Mouse (Mus musculus) C2C12 (cell line): ENCODE data around the gene Palld. TPM values are rescaled to one million over a fixed set of nuclear protein-coding genes. Genes with fewer than 3 reads are reported as not detected.

ENCODE experiments used
- H3K27me3 ChIP-seq: one replicate; pipeline ENCODE4 v1.6.1; 2011; ENCODE audit not compliant: control insufficient read depth, insufficient read depth, insufficient read length
- H3K36me3 ChIP-seq: one replicate; pipeline ENCODE4 v1.6.1; 2011; ENCODE audit not compliant: control insufficient read depth, insufficient read depth
- H3K4me3 ChIP-seq: one replicate; pipeline ENCODE4 v1.5.1; 2011; ENCODE audit warnings: mild to moderate bottlenecking, control low read depth; ENCODE audit not compliant: poor library complexity, insufficient read depth, severe bottlenecking
- H3K79me2 ChIP-seq: one replicate; pipeline ENCODE4 v1.6.1; 2011; ENCODE audit not compliant: control insufficient read depth, insufficient read depth
- H3K79me3 ChIP-seq: one replicate; pipeline ENCODE4 v1.6.1; 2011; ENCODE audit warnings: low read depth, control low read depth
- H3ac ChIP-seq: one replicate; pipeline ENCODE3; 2011; ENCODE audit warnings: low read depth; ENCODE audit not compliant: control insufficient read depth, insufficient read length
- CEBPB ChIP-seq: IDR thresholded peaks from one replicate; pipeline ENCODE4 v1.6.1; 2011; ENCODE audit warnings: low read depth, mild to moderate bottlenecking, control low read depth, moderate library complexity
- CTCF ChIP-seq: IDR thresholded peaks from one replicate; pipeline ENCODE4 v1.5.1; 2011; ENCODE audit not compliant: control insufficient read depth, insufficient read depth, insufficient read length
- FOSL1 ChIP-seq: IDR thresholded peaks from one replicate; pipeline ENCODE4 v1.8.0; 2011; ENCODE audit warnings: mild to moderate bottlenecking, low read length; ENCODE audit not compliant: poor library complexity, insufficient read depth, severe bottlenecking
- MAX ChIP-seq: IDR thresholded peaks from one replicate; pipeline ENCODE4 v1.6.1; 2011; ENCODE audit warnings: mild to moderate bottlenecking, control low read depth
- MYOD1 ChIP-seq: IDR thresholded peaks from one replicate; pipeline ENCODE4 v1.6.1; 2011; ENCODE audit warnings: low read depth; ENCODE audit not compliant: control insufficient read depth, insufficient read length
- MYOG ChIP-seq: IDR thresholded peaks from one replicate; pipeline ENCODE4 v1.6.1; 2011; ENCODE audit not compliant: control insufficient read depth, insufficient read length; ENCODE audit errors: extremely low read depth
- USF1 ChIP-seq: IDR thresholded peaks from one replicate; pipeline ENCODE4 v1.6.1; 2011; ENCODE audit warnings: low read depth, mild to moderate bottlenecking, control low read depth, moderate library complexity
- polyA plus RNA-seq: library from polyadenylated mRNA; unstranded; fragments of >200 nt; fragmentation: generic; extraction: Trizol; gene quantifications from one replicate; pipeline ENCODE4 v1.2.1, GENCODE M21; 2012; ENCODE audit warnings: missing spikeins

Gene Palld
- polyA plus RNA-seq, 1 experiment, result 79.5 TPM

GRCm38 (mm10) chr8:61637736-61638135 is 264.8 kb downstream of the Palld start:
- H3K27me3 ChIP-seq, result no peaks in the 10 kb centered on the region

GRCm38 (mm10) chr8:61634811-61635210 is 267.7 kb downstream of the Palld start:
- H3K27me3 ChIP-seq, result no peaks in the 10 kb centered on the region
- H3K4me3 ChIP-seq, result no peak overlapping the region
- H3K79me3 ChIP-seq, result peaks cover 2% of the 10 kb centered on the region
- H3ac ChIP-seq, result no peak overlapping the region
- no peaks in the 10 kb centered on the region for H3K79me2 ChIP-seq
- no peak for TF ChIP-seq FOSL1
- TF ChIP-seq CEBPB, result no peak
- TF ChIP-seq MAX, result no peak
- TF ChIP-seq CTCF, result no peak
- no peak for TF ChIP-seq MYOD1
- no peak for TF ChIP-seq MYOG
- no peak for TF ChIP-seq USF1
- H3K36me3 ChIP-seq, result no peaks in the 10 kb centered on the region

More at GRCm38 (mm10) chr8:61637736-61638135, 264.8 kb downstream of the Palld start:
- peaks cover 4% of the 10 kb centered on the region for H3K36me3 ChIP-seq
- TF ChIP-seq FOSL1, result no peak
- no peak overlapping the region for H3ac ChIP-seq
- no peaks in the 10 kb centered on the region for H3K79me2 ChIP-seq
- no peak overlapping the region for H3K4me3 ChIP-seq
- peaks cover 2% of the 10 kb centered on the region for H3K79me3 ChIP-seq

GRCm38 (mm10) chr8:61632331-61632730 is 270.2 kb downstream of the Palld start:
- Histone ChIP-seq H3K4me3 (no peak overlapping the region), H3K27me3 (no peaks in the 10 kb centered on the region), H3K79me3 (no peaks in the 10 kb centered on the region), H3K79me2 (no peaks in the 10 kb centered on the region), H3ac (no peak overlapping the region), H3K36me3 (no peaks in the 10 kb centered on the region)
- no peak for TF ChIP-seq CTCF
- no peak for TF ChIP-seq USF1
- no peak for TF ChIP-seq FOSL1
- no peak for TF ChIP-seq CEBPB
- no peak for TF ChIP-seq MAX
- no peak for TF ChIP-seq MYOG
- no peak for TF ChIP-seq MYOD1

GRCm38 (mm10) chr8:61629631-61629968 is 272.9 kb downstream of the Palld start:
- no peaks in the 10 kb centered on the region for H3K79me2 ChIP-seq
- TF ChIP-seq CEBPB (no peak), FOSL1 (no peak), MYOD1 (no peak), CTCF (no peak), USF1 (no peak), MYOG (no peak)
- H3K79me3 ChIP-seq, result no peaks in the 10 kb centered on the region
- H3K36me3 ChIP-seq, result peaks cover 7% of the 10 kb centered on the region
- H3K4me3 ChIP-seq, result no peak overlapping the region
- H3K27me3 ChIP-seq, result no peaks in the 10 kb centered on the region
- no peak overlapping the region for H3ac ChIP-seq

- H3K79me3 ChIP-seq, result no peaks in the 10 kb centered on the region
- H3ac ChIP-seq, result no peak overlapping the region
- no peak overlapping the region for H3K4me3 ChIP-seq
- H3K36me3 ChIP-seq, result peaks cover 7% of the 10 kb centered on the region
- TF ChIP-seq CTCF (no peak), USF1 (no peak), MAX (no peak), MYOD1 (no peak), FOSL1 (no peak), MYOG (no peak), CEBPB (no peak)
- H3K27me3 ChIP-seq, result no peaks in the 10 kb centered on the region
- H3K79me2 ChIP-seq, result no peaks in the 10 kb centered on the region
These were observed 273.4 kb downstream of the Palld start for GRCm38 (mm10) chr8:61628938-61629630.
